Mouse (Mus musculus): ENCODE measurements around the gene Mmgt2. TPM values are rescaled to one million over a fixed set of nuclear protein-coding genes. Genes with fewer than 3 reads are reported as not detected.
A peak's percentile ranks its signal among the peaks of the same experiment; 100 is the strongest.

Mmgt2 gene
- polyA plus RNA-seq, 1 experiment from 2014 or later, result 73.1 TPM

DNA sequence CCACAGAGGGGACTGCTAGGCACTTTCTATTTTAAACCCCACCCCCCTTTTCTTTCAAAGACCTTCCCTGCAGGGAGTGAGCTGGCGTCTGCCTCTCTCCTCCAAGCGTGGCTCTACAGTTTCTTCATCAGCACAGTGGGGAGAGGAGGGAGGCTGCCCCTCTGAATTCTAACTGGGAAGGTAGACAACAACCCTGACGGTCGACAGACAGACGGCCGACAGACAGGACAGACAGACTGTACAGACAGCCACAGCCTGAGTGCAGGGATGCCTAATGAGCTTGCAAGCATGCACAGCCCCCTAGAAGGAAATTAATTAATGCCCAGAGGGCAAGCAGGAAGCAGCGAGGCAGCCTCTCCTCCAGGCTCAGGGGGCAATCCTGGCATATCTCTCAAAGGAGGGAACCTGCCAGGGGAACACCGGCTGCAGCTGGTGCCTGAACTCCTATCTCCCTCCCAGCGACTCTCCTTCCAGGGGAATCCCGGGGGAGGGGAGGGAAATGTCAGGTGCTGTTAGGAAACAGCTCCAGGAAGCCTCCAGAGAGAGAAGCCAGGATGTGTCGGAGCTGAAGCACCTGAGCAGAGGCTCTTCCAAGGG lies 18.1 kb upstream of the Mmgt2 start:
- no peak overlapping the region for H3K4me3 ChIP-seq (replicated peaks; ENCODE audit: low read depth, low read length)
- no peaks in the 10 kb centered on the region for H3K27me3 ChIP-seq (ENCODE audit: insufficient read depth, low read length)
- peaks cover 18% of the 10 kb centered on the region for H3K4me1 ChIP-seq (replicated peaks; ENCODE audit: insufficient read depth, low read length)
- no peaks in the 10 kb centered on the region for H3K36me3 ChIP-seq (ENCODE audit: insufficient read depth, low read length)
- no peaks in the 10 kb centered on the region for H3K9me3 ChIP-seq (replicated peaks; ENCODE audit: low read length)
- H3K9ac ChIP-seq (ENCODE audit: low read depth, low read length), result peak overlapping the region; percentile 35; the same call in 1 of the 2 replicates
- 3% methylated on average over 11 of the region's 11 CpGs for WGBS
- no peak for TF ChIP-seq CTCF (IDR thresholded peaks at IDR 0.05; ENCODE audit: low read depth)
- no peak for DNase-seq (ENCODE audit: low spot score)
- no peak for ATAC-seq (replicated peaks; ENCODE audit: low FRiP score, low read depth)
- peak overlapping the region; percentile 73 for H3K27ac ChIP-seq
- H3K4me2 ChIP-seq (ENCODE audit: low read length), result peak overlapping the region; percentile 39

DNA sequence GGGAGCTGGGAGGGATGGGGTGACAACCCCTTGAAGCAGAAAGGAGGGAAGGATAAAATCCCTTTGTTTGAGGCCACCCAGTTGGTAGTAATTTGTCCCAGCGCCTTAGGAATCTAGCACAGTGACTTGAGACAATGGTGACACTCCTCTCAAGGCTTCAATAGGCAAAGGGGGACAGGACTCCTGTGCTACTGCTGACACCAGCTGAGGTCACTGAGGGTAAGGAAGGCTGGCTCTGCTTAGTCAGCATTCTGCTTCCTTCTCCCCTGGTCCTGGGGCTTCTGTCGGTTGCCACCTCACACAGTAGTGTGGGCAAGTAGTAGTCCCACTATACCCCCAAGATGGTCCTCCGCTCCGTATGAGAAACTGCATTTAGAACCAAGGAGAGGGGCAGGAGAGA lies 17.3 kb upstream of the Mmgt2 start:
- Histone ChIP-seq H3K4me2 (ENCODE audit: low read length) (no peak overlapping the region), H3K9me3 (replicated peaks; ENCODE audit: low read length) (no peaks in the 10 kb centered on the region), H3K9ac (ENCODE audit: low read depth, low read length) (no peak overlapping the region), H3K27me3 (ENCODE audit: insufficient read depth, low read length) (no peaks in the 10 kb centered on the region), H3K4me1 (replicated peaks; ENCODE audit: insufficient read depth, low read length) (peaks cover 18% of the 10 kb centered on the region), H3K36me3 (ENCODE audit: insufficient read depth, low read length) (no peaks in the 10 kb centered on the region), H3K4me3 (replicated peaks; ENCODE audit: low read depth, low read length) (no peak overlapping the region), H3K27ac (no peak overlapping the region)
- DNase-seq (ENCODE audit: low spot score), result no peak
- TF ChIP-seq CTCF (IDR thresholded peaks at IDR 0.05; ENCODE audit: low read depth), result no peak
- no peak for ATAC-seq (replicated peaks; ENCODE audit: low FRiP score, low read depth)
- 57% methylated on average over 4 of the region's 4 CpGs for WGBS

DNA sequence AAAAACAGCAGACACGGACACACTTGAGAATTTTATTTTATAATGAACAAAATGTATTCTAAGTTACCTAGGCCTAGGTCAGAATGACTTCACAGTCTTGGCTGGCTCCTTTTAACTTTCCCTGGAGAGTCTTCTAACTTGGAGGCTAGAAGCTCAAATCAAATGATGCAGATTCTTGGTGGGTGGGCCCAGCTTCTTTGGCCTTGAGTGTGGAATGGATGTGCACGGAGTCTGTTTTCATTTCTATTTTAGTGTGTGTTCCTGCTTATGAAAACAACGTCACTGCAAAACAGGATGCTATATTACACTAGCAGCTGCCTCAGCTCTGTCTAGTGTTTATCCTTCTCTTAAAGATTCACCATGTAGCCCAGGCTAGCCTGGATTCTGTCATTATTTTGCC lies 13.1 kb upstream of the Mmgt2 start:
- no peak overlapping the region for H3K4me2 ChIP-seq (ENCODE audit: low read length)
- peak overlapping the region; percentile 76; the same call in 1 of the 2 replicates for H3K27ac ChIP-seq
- no peak overlapping the region for H3K9ac ChIP-seq (ENCODE audit: low read depth, low read length)
- ATAC-seq (replicated peaks; ENCODE audit: low FRiP score, low read depth) (no peak), DNase-seq (ENCODE audit: low spot score) (peak; percentile 83)
- H3K27me3 ChIP-seq (ENCODE audit: insufficient read depth, low read length), result no peaks in the 10 kb centered on the region
- 49% methylated on average over 3 of the region's 3 CpGs for WGBS
- peaks cover 24% of the 10 kb centered on the region for H3K4me1 ChIP-seq (replicated peaks; ENCODE audit: insufficient read depth, low read length)
- no peak overlapping the region for H3K4me3 ChIP-seq (replicated peaks; ENCODE audit: low read depth, low read length)
- no peaks in the 10 kb centered on the region for H3K9me3 ChIP-seq (replicated peaks; ENCODE audit: low read length)
- no peak for TF ChIP-seq CTCF (IDR thresholded peaks at IDR 0.05; ENCODE audit: low read depth)
- no peaks in the 10 kb centered on the region for H3K36me3 ChIP-seq (ENCODE audit: insufficient read depth, low read length)

DNA sequence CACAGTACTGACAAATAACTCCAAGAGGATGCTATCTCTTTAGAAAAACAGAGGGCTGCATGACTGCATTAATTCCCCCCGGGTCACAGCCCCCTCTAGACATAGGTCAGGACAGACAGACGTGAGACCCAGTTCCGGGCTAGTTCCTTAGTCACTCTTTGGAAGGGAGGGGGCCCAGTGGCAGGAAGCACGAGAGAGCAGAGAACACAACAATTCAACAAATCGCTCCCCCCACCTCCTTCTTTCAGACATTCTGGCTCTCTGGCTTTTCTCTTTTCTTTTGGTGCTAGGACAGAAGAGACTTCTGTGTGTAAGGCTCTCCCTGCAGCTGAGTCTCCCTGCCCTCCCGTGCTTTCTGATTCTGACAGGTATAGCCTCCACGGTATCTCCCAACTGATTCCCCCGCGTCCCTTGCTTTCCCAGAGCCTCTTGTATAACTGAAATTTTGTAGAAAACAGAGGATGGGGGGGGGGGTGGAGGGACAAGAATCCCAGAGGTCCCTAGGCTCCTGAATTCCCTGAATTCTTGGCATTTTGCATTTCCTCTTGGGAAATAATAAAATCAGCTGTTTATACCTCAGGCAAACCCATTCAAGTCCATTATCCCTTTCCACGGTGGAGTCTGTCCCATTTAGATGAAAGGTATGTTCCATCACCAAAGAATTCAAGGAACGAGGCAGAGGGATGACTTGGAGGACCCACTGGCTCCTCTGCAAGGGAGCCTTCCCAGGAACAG lies 12.2 kb upstream of the Mmgt2 start:
- H3K9me3 ChIP-seq (replicated peaks; ENCODE audit: low read length), result no peaks in the 10 kb centered on the region
- H3K9ac ChIP-seq (ENCODE audit: low read depth, low read length), result no peak overlapping the region
- 0 out of 2 replicates have a peak overlapping the region, but pooled peaks have one; percentile 10 for H3K4me2 ChIP-seq (ENCODE audit: low read length)
- H3K4me1 ChIP-seq (replicated peaks; ENCODE audit: insufficient read depth, low read length), result peaks cover 18% of the 10 kb centered on the region
- peak; percentile 66 for DNase-seq (ENCODE audit: low spot score)
- WGBS, result 41% methylated on average over 11 of the region's 11 CpGs
- no peak for TF ChIP-seq CTCF (IDR thresholded peaks at IDR 0.05; ENCODE audit: low read depth)
- no peaks in the 10 kb centered on the region for H3K36me3 ChIP-seq (ENCODE audit: insufficient read depth, low read length)
- H3K4me3 ChIP-seq (replicated peaks; ENCODE audit: low read depth, low read length), result no peak overlapping the region
- ATAC-seq (replicated peaks; ENCODE audit: low FRiP score, low read depth), result no peak
- peak overlapping the region; percentile 76 for H3K27ac ChIP-seq
- H3K27me3 ChIP-seq (ENCODE audit: insufficient read depth, low read length), result no peaks in the 10 kb centered on the region

DNA sequence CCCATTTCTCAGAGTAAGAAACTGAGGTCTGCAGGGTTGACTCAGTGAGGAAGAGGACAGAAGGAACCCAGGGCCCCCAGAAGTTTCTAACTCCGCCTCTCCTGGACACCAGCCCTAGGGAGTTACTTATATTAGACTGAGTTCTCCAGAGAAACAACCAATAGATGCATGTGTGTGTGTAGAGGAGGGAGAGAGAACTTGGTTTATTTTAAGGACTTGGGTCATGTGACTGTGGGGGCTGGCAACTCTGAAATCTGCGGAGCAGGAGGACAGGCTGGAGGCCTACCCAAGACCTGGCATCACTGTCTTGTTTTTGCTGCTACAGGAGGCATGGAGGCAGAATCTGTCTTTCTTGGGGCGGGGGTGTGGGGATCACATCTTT lies 11.6 kb upstream of the Mmgt2 start:
- Histone ChIP-seq H3K27ac (peak overlapping the region; percentile 76), H3K4me1 (replicated peaks; ENCODE audit: insufficient read depth, low read length) (peaks cover 18% of the 10 kb centered on the region), H3K27me3 (ENCODE audit: insufficient read depth, low read length) (no peaks in the 10 kb centered on the region), H3K36me3 (ENCODE audit: insufficient read depth, low read length) (no peaks in the 10 kb centered on the region), H3K4me3 (replicated peaks; ENCODE audit: low read depth, low read length) (no peak overlapping the region), H3K9me3 (replicated peaks; ENCODE audit: low read length) (no peaks in the 10 kb centered on the region), H3K9ac (ENCODE audit: low read depth, low read length) (no peak overlapping the region), H3K4me2 (ENCODE audit: low read length) (0 out of 2 replicates have a peak overlapping the region, but pooled peaks have one; percentile 10)
- ATAC-seq (replicated peaks; ENCODE audit: low FRiP score, low read depth), result no peak
- WGBS, result 72% methylated on average over 3 of the region's 3 CpGs
- no peak for TF ChIP-seq CTCF (IDR thresholded peaks at IDR 0.05; ENCODE audit: low read depth)
- peak; percentile 55 for DNase-seq (ENCODE audit: low spot score)

DNA sequence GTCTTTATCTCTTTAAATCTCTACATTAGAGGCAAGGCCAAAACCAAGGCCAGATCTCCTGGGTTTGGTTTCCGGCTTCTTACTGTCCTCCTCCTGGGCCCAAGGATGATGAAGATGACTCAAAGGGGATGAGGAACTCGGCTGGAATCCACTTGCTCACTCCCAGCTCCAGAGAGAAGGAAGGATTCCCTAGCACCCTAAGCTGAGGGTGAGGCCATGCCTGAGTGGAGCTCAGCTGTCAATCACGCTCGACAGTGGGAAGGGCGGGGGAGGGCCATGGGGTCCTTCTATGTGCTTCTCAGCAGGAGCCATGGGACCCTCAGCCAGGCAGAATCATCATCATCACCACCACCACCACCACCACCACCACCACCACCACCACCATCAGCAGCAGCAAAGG lies 11.1 kb upstream of the Mmgt2 start:
- WGBS, result 72% methylated on average over 5 of the region's 5 CpGs

More for the DNA sequence above, 11.1 kb upstream of the Mmgt2 start:
- no peak overlapping the region for H3K9ac ChIP-seq (ENCODE audit: low read depth, low read length)
- H3K9me3 ChIP-seq (replicated peaks; ENCODE audit: low read length), result no peaks in the 10 kb centered on the region
- TF ChIP-seq CTCF (IDR thresholded peaks at IDR 0.05; ENCODE audit: low read depth), result no peak
- no peaks in the 10 kb centered on the region for H3K27me3 ChIP-seq (ENCODE audit: insufficient read depth, low read length)
- H3K36me3 ChIP-seq (ENCODE audit: insufficient read depth, low read length), result no peaks in the 10 kb centered on the region
- peak overlapping the region; percentile 54 for H3K27ac ChIP-seq
- DNase-seq (ENCODE audit: low spot score) (no peak), ATAC-seq (replicated peaks; ENCODE audit: low FRiP score, low read depth) (no peak)
- peaks cover 20% of the 10 kb centered on the region for H3K4me1 ChIP-seq (replicated peaks; ENCODE audit: insufficient read depth, low read length)
- no peak overlapping the region for H3K4me2 ChIP-seq (ENCODE audit: low read length)
- no peak overlapping the region for H3K4me3 ChIP-seq (replicated peaks; ENCODE audit: low read depth, low read length)
